Mouse (Mus musculus) monocyte, adult 5-6 weeks (primary cell): ENCODE measurements around the gene Shroom3. TPM values are rescaled to one million over a fixed set of nuclear protein-coding genes. Genes with fewer than 3 reads are reported as not detected.

Experiments used
- ATAC-seq: fragments of 153-309, 156-312 bp; replicated peaks from 2 replicates; pipeline ENCODE4 v1.8.0; 2017; ENCODE audit warnings: mild to moderate bottlenecking; ENCODE audit not compliant: low TSS enrichment, insufficient number of reproducible peaks, severe bottlenecking, poor library complexity, low FRiP score
- total RNA-seq: library from RNA; stranded (forward); fragments of 200-1000, 200-491, 200-594 nt; gene quantifications from 3 replicates; pipeline ENCODE4 v1.2.3, GENCODE M21; 2017

Gene Shroom3
- total RNA-seq, 1 experiment from 2014 or later: not detected

GRCm38 (mm10) chr5:92937701-92938100 is 254.5 kb downstream of the Shroom3 start:
- no peak for ATAC-seq

- no peak for ATAC-seq
Observed at GRCm38 (mm10) chr5:92939246-92939995, 256.2 kb downstream of the Shroom3 start.

- ATAC-seq: no peak
Observed at GRCm38 (mm10) chr5:92942166-92942565, 258.9 kb downstream of the Shroom3 start.

- no peak for ATAC-seq
Observed at GRCm38 (mm10) chr5:92942577-92942976, 259.3 kb downstream of the Shroom3 start.

GRCm38 (mm10) chr5:92944867-92945266 is 261.6 kb downstream of the Shroom3 start:
- no peak for ATAC-seq

GRCm38 (mm10) chr5:92948972-92949745 is 265.9 kb downstream of the Shroom3 start:
- no peak for ATAC-seq

GRCm38 (mm10) chr5:92950583-92950982 is 267.3 kb downstream of the Shroom3 start:
- no peak for ATAC-seq

- ATAC-seq: no peak
Observed at GRCm38 (mm10) chr5:92951079-92951478, 267.8 kb downstream of the Shroom3 start.

GRCm38 (mm10) chr5:92953865-92954264 is 270.6 kb downstream of the Shroom3 start:
- no peak for ATAC-seq

GRCm38 (mm10) chr5:92954323-92954722 is 271.1 kb downstream of the Shroom3 start:
- ATAC-seq: no peak

- ATAC-seq: no peak
Observed at GRCm38 (mm10) chr5:92954827-92955475, 271.7 kb downstream of the Shroom3 start.

- ATAC-seq: no peak
Observed at GRCm38 (mm10) chr5:92959287-92959686, 276.1 kb downstream of the Shroom3 start.

- no peak for ATAC-seq
Observed at GRCm38 (mm10) chr5:92959708-92960107, 276.5 kb downstream of the Shroom3 start.

- no peak for ATAC-seq
Observed at GRCm38 (mm10) chr5:92961353-92961752, 278.1 kb downstream of the Shroom3 start.

GRCm38 (mm10) chr5:92961770-92962231 is 278.6 kb downstream of the Shroom3 start:
- ATAC-seq: no peak

- no peak for ATAC-seq
Observed at GRCm38 (mm10) chr5:92964691-92965090, 281.5 kb downstream of the Shroom3 start.

- no peak for ATAC-seq
Observed at GRCm38 (mm10) chr5:92967143-92967542, 283.9 kb downstream of the Shroom3 start.

GRCm38 (mm10) chr5:92967906-92968305 is 284.7 kb downstream of the Shroom3 start:
- no peak for ATAC-seq

GRCm38 (mm10) chr5:92969443-92969842 is 286.2 kb downstream of the Shroom3 start:
- ATAC-seq: no peak
